Mouse (Mus musculus): ENCODE results near the gene Pdzrn4.

DNA sequence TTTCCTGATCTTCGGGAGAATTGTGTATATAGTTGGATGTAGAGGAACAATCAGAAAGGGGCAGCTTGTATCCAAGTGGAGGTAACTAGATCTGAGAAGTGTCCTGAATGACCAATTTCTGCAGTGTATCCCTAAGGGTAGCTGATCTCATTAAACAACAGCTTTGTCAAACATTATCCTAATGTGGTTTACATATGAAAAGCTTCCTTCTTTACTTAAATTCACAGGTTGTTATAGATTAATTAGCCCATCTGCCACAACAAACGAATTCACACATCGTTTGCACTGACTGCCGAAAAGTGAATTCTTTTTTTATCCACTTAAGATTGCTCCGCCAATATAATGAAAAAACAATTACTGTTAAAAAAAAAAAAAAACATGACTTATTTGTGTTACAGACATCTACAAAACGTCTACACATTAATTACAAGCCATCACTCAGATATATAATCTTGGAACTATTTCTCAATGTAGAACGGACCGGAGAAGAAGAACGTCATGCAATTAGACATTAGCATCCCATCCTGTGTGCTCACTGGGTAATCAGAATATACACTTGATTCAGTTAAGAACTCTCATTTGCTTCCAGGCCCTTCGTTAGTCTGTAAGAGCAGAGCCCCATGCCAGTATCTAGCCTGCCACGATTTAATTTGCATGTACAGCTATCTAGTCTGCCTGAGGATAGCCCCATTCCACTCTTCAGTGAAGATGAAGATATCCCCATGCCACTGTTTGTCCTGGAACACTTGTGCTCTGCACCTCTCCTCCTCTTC, 274.8 kb downstream of the Pdzrn4 start:
- TF ChIP-seq POLR2A (IDR thresholded peaks at IDR 0.05; ENCODE audit: borderline replicate concordance, extremely low read depth, low read depth, low read length) (no peak), CTCF (IDR thresholded peaks at IDR 0.05; ENCODE audit: insufficient read depth, low read length) (no peak)
